Mouse (Mus musculus) lung, adult 2 months (tissue): ENCODE measurements around the gene Ube2j1.

Source experiments
- CTCF ChIP-seq: fragments of 200-500 bp; IDR thresholded peaks from 2 replicates; pipeline ENCODE4 v1.5.1; 2011; ENCODE audit warnings: mild to moderate bottlenecking, low read length, control low read depth; ENCODE audit not compliant: insufficient read depth
- POLR2A ChIP-seq: fragments of 200-500 bp; IDR thresholded peaks from 2 replicates; pipeline ENCODE4 v1.6.1; 2011; ENCODE audit warnings: low read depth, mild to moderate bottlenecking, control low read depth, low read length, borderline replicate concordance; ENCODE audit errors: extremely low read depth

DNA sequence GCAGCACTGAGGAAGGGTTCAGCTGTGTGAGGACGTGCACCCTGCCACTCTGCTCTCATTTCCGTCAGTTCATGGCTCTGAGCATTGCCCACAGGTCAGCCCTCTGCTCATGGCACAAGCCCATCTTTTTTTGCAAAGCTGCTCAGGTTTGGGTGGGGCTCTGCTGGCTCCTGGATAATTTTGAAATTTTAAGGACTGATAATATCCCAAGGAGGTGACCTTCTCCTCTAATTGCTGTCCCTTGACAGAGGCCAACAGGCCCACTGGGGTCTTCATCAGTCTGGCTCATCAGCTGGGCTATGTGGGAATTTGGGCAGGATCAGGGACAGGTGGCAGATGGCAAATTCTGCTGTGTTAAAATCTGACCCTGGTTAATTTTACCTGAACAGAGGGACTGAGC, 41.9 kb upstream of the Ube2j1 start:
- TF ChIP-seq CTCF (no peak), POLR2A (no peak)
